Mouse (Mus musculus) forebrain, postnatal 0 days (tissue): ENCODE results near the gene Ppara. TPM values are rescaled to one million over a fixed set of nuclear protein-coding genes. Genes with fewer than 3 reads are reported as not detected.

Experiments
- ATAC-seq: fragments of 200-750 bp; cut with Nextera tagmentation; 2 replicates; pipeline ENCODE4 v1.8.0; 2017; ENCODE audit warnings: mild to moderate bottlenecking, moderate library complexity
- DNase-seq: peaks from one replicate; pipeline ENCODE4 v3.0.0-alpha.2; 2015
- H3K27ac ChIP-seq: fragments of 300-500 bp; sonication (generic); 2 replicates; pipeline ENCODE4 v1.5.1; 2014; ENCODE audit warnings: low read depth, mild to moderate bottlenecking, antibody characterized with exemption, low read length, moderate library complexity, mixed read lengths
- H3K27me3 ChIP-seq: fragments of 300-500 bp; sonication (generic); 2 replicates; pipeline ENCODE4 v1.6.1; 2014; ENCODE audit warnings: mild to moderate bottlenecking, low read length, mixed read lengths; ENCODE audit not compliant: insufficient read depth
- H3K36me3 ChIP-seq: fragments of 300-500 bp; sonication (generic); 2 replicates; pipeline ENCODE4 v1.6.1; 2014; ENCODE audit warnings: mild to moderate bottlenecking, moderate library complexity; ENCODE audit not compliant: insufficient read depth
- H3K4me1 ChIP-seq: fragments of 300-500 bp; sonication (generic); 2 replicates; pipeline ENCODE4 v1.6.1; 2014; ENCODE audit warnings: antibody characterized with exemption; ENCODE audit not compliant: insufficient read depth
- H3K4me2 ChIP-seq: fragments of 300-500 bp; sonication (generic); 2 replicates; pipeline ENCODE4 v1.6.1; 2014; ENCODE audit warnings: low read depth, mild to moderate bottlenecking, moderate library complexity
- H3K4me3 ChIP-seq: fragments of 300-500 bp; sonication (generic); 2 replicates; pipeline ENCODE4 v1.5.1; 2014; ENCODE audit warnings: low read depth, low read length, mixed read lengths
- H3K9ac ChIP-seq: fragments of 300-500 bp; sonication (generic); 2 replicates; pipeline ENCODE4 v1.6.1; 2014; ENCODE audit warnings: mild to moderate bottlenecking
- H3K9me3 ChIP-seq: fragments of 300-500 bp; sonication (generic); 2 replicates; pipeline ENCODE4 v1.6.1; 2016; ENCODE audit warnings: low read length
- CTCF ChIP-seq: sonication (generic); IDR thresholded peaks from 2 replicates; pipeline ENCODE4 v1.5.1; 2016; ENCODE audit warnings: antibody characterized with exemption, control low read depth, low read depth
- WGBS: fragments of 180-500 bp; shearing (Covaris S2); extraction: QIAGEN DNeasy Blood & Tissue Kit; methylation state at CpG from one replicate; pipeline ENCODE4 v1.1.7; 2014; 5-methylcytosine and 5-hydroxymethylcytosine counted together
- polyA plus RNA-seq: library from polyadenylated mRNA; unstranded; fragments of >200 nt; fragmentation: Nextera tagmentation; extraction: Ambion mirVana; gene quantifications from 2 replicates; pipeline ENCODE4 v1.2.1, GENCODE M21; 2015
- total RNA-seq: library from RNA; depleted of rRNA; stranded (reverse); fragments of >200 nt; gene quantifications from 2 replicates; pipeline ENCODE4 v1.2.3, GENCODE M21; 2014

Ppara gene
- total and polyA plus RNA-seq, 2 experiments from 2014 or later, result 1.7 to 2.0 TPM

DNA sequence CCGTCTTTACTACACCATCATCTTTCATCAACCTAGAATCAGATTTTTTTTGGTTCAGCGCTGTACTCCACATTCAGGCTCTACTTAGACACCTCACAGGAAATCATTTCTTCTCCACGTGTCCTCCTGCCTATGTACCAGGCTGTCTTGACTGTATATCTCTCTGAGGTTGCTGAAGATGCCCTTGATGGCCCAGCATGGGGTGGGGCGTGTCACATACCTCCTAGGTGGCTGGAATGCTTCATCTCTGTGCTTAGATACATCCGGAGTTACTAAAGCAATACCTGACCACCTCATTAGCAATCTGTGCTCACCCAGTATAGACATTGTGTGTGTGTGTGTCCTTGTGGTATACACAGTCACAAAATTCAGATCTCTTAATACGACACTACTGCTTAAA is 60.7 kb downstream of the Ppara start:
- H3K4me1 ChIP-seq, result no peaks in the 10 kb centered on the region
- no peak for DNase-seq
- 83% methylated on average over 6 of the region's 6 CpGs for WGBS
- H3K4me3 ChIP-seq, result no peak overlapping the region
- TF ChIP-seq CTCF, result no peak
- no peaks in the 10 kb centered on the region for H3K36me3 ChIP-seq
- ATAC-seq, result no peak
- H3K9me3 ChIP-seq, result no peaks in the 10 kb centered on the region
- no peak overlapping the region for H3K27ac ChIP-seq
- H3K4me2 ChIP-seq, result no peak overlapping the region
- no peak overlapping the region for H3K9ac ChIP-seq
- no peaks in the 10 kb centered on the region for H3K27me3 ChIP-seq

DNA sequence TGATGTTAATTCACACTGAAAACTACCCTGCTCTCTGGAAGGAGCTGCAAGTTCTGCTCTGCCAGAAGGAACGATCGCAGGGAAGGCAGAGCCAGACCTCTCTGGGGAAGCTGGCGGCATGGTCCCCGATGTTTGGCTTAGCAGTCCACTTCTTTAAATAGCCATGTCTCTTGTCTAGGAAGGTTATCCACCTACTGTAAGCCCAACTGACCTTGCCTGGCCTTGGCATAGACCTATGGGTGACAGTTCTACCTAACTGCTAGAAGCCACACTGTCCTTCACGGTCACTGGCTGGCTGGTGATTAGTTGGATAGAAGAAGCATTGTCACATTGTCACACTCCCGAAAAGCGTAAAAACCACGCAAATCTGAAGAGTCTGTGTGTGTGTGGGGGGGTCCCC is 63.9 kb downstream of the Ppara start:
- no peaks in the 10 kb centered on the region for H3K27me3 ChIP-seq
- no peaks in the 10 kb centered on the region for H3K36me3 ChIP-seq
- H3K27ac ChIP-seq, result no peak overlapping the region
- H3K4me1 ChIP-seq, result no peaks in the 10 kb centered on the region
- DNase-seq (no peak), ATAC-seq (no peak)
- TF ChIP-seq CTCF, result no peak
- H3K4me3 ChIP-seq, result no peak overlapping the region
- H3K9me3 ChIP-seq, result no peaks in the 10 kb centered on the region
- H3K4me2 ChIP-seq, result no peak overlapping the region
- no peak overlapping the region for H3K9ac ChIP-seq
- whole genome bisulfite sequencing, result 93% methylated on average over 8 of the region's 8 CpGs

DNA sequence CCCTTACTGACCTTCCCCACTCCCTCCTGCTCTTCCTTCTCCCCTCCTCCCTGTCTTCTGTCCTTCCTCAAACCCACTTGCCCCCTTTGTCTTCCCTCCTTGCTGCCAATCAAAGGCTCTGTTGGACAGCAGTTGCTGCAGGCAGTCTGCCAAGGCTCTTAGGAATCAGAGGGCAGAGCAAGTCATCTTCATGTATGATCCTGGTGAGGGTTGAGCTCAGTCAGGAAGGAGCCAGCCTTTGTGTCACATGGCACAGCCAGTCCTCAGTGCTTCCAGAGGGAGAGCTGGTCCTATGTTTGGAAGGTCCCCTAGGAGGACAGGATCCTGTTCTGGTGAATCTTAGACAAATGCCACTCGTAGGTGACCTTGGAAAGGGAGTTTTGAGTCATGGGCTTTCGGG is 68.1 kb downstream of the Ppara start:
- WGBS, result 85% methylated on average over 2 of the region's 2 CpGs
- Histone ChIP-seq H3K36me3 (no peaks in the 10 kb centered on the region), H3K4me2 (no peak overlapping the region), H3K4me3 (no peak overlapping the region), H3K27me3 (no peaks in the 10 kb centered on the region), H3K9me3 (no peaks in the 10 kb centered on the region), H3K27ac (no peak overlapping the region), H3K9ac (no peak overlapping the region), H3K4me1 (no peaks in the 10 kb centered on the region)
- TF ChIP-seq CTCF, result no peak
- ATAC-seq (no peak), DNase-seq (no peak)

DNA sequence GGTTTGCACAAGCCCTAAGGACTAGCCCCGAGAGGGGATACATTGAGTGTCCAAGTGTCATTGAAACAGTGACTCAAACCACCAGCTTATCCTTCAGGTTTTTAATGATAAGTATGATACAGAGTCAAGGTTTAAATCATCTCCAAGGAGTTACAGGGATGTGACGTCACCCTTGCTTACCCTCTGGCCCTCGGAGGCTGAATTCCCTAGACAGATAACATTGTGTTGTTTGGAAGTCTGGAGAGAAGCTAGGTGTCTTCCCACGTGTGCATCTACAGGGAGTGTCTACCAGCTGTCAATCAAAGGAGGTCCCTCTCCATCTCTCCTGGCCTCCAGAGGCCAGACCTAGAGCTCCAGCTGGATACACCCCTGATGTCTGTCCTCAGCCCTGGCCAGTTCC is 72.1 kb downstream of the Ppara start:
- H3K4me2 ChIP-seq, result no peak overlapping the region
- no peak overlapping the region for H3K4me3 ChIP-seq
- H3K4me1 ChIP-seq, result peaks cover 5% of the 10 kb centered on the region; the same call in 1 of the 2 replicates
- H3K27ac ChIP-seq, result no peak overlapping the region
- H3K9me3 ChIP-seq, result no peaks in the 10 kb centered on the region
- no peaks in the 10 kb centered on the region for H3K27me3 ChIP-seq
- DNase-seq (no peak), ATAC-seq (no peak)
- H3K9ac ChIP-seq, result no peak overlapping the region
- no peak for TF ChIP-seq CTCF
- WGBS, result 86% methylated on average over 4 of the region's 4 CpGs
- H3K36me3 ChIP-seq, result no peaks in the 10 kb centered on the region

DNA sequence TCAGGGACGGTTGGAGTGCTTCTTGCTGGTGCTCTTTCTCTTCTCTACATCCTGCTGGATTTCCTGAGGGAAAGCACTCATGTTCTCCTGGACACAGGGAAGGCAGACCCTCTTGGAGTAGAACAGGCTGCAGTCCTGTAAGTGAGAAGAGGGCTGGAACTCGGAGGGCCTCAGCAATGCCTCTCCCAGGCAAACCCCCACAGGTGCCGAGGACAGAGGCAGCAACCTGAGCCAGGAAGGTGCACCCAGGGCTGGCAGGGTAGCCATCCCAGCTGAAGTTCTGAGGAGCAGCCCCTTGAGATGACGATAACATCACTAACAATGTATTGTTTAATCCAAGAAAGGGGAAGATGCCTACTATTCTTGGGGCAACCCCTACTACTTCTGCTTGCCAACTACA is 72.6 kb downstream of the Ppara start:
- WGBS, result 86% methylated on average over 4 of the region's 4 CpGs
- no peak overlapping the region for H3K9ac ChIP-seq
- no peak for DNase-seq
- ATAC-seq, result no peak
- TF ChIP-seq CTCF, result no peak
- no peaks in the 10 kb centered on the region for H3K9me3 ChIP-seq
- no peak overlapping the region for H3K27ac ChIP-seq
- H3K27me3 ChIP-seq, result no peaks in the 10 kb centered on the region
- no peaks in the 10 kb centered on the region for H3K36me3 ChIP-seq
- H3K4me3 ChIP-seq, result no peak overlapping the region
- peaks cover 7% of the 10 kb centered on the region; the same call in 1 of the 2 replicates for H3K4me1 ChIP-seq
- no peak overlapping the region for H3K4me2 ChIP-seq

DNA sequence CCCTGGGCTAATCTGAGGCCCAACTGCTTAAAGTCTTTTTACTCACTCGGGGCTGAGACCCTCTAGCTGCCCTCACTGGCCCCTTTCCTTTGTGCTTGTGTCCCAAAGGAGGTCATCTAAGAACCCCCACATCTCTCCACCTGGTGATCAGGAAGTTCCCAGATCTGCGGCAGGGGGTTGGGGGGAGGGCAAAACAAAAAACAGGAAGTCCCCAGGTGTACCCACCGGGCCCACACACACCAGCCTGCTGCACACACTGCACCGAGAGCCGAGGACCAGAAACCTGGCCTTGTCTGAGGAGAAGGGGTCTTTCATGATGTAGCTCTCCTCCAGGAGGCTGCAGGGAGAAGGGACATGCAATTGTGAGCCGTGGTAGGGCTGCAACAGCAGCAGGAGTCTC is 73.2 kb downstream of the Ppara start:
- Histone ChIP-seq H3K27ac (no peak overlapping the region), H3K9me3 (no peaks in the 10 kb centered on the region), H3K27me3 (no peaks in the 10 kb centered on the region), H3K36me3 (no peaks in the 10 kb centered on the region), H3K9ac (no peak overlapping the region), H3K4me3 (no peak overlapping the region), H3K4me1 (peaks cover 7% of the 10 kb centered on the region; the same call in 1 of the 2 replicates), H3K4me2 (no peak overlapping the region)
- ATAC-seq (no peak), DNase-seq (no peak)
- no peak for TF ChIP-seq CTCF
- WGBS, result 81% methylated on average over 6 of the region's 6 CpGs

DNA sequence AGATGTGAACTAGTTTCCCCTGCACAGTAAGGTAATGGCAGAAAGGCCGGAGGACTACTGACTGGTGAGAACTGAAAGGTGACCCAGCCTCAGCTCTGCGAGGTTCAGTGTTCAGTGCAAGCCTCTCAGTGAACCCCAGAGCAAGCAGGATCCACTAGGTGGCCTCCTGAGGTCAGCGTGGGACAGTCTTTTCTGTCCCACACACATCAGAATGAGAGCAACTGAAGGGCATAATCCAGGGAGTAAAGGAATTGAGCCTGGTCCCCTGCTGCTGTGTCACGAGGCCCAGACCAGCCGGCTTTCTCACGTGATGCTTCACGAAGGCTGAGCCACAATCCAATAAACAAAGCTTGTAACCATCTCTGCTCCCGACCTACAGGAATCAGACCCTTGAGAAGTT is 73.7 kb downstream of the Ppara start:
- Histone ChIP-seq H3K4me2 (no peak overlapping the region), H3K36me3 (no peaks in the 10 kb centered on the region), H3K4me1 (peaks cover 7% of the 10 kb centered on the region; the same call in 1 of the 2 replicates), H3K9me3 (no peaks in the 10 kb centered on the region), H3K27me3 (no peaks in the 10 kb centered on the region), H3K4me3 (no peak overlapping the region), H3K27ac (no peak overlapping the region), H3K9ac (no peak overlapping the region)
- 32% methylated on average over 8 of the region's 8 CpGs for WGBS
- no peak for ATAC-seq
- no peak for DNase-seq
- TF ChIP-seq CTCF, result no peak

DNA sequence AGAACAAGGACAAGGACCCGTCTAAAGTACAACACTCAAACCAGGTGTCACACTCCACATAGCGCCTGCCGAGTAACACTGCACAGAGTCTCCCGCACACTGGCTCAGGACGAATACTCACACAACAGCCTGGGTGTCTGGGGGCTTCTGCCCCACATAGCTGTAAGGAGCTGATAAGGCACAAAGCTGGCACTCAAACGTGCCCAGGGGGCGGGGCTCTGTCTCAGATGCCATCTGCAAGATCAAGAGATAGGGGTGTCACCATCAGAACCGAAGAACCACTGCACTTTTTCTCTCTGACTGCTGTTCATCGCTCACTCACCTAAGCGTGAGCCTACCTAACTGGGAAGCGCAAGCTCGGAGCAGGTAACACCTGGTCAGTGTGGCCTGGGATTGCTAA is 74.3 kb downstream of the Ppara start:
- no peak for ATAC-seq
- Histone ChIP-seq H3K9me3 (no peaks in the 10 kb centered on the region), H3K4me2 (no peak overlapping the region), H3K9ac (no peak overlapping the region), H3K27ac (no peak overlapping the region), H3K4me1 (peaks cover 7% of the 10 kb centered on the region; the same call in 1 of the 2 replicates), H3K4me3 (no peak overlapping the region), H3K27me3 (no peaks in the 10 kb centered on the region), H3K36me3 (no peaks in the 10 kb centered on the region)
- no peak for DNase-seq
- TF ChIP-seq CTCF, result no peak
- 86% methylated on average over 12 of the region's 12 CpGs for WGBS
